Mouse (Mus musculus): ENCODE results near the gene Gtf2h2.
"Not testable (repeated sequence)": the region's sequence is repeated elsewhere in the genome, so short reads cannot be mapped to it uniquely, and the experiment has no call there.

The Gtf2h2 gene

GRCm38 (mm10) chr13:100492061-100492787 is at the start of gene Gtf2h2:
TSS of gene Gtf2h2 (minus strand) at chr13:100492579.
- DNase-seq (ENCODE audit: low read depth, low spot score), result peak; percentile 91

DNA sequence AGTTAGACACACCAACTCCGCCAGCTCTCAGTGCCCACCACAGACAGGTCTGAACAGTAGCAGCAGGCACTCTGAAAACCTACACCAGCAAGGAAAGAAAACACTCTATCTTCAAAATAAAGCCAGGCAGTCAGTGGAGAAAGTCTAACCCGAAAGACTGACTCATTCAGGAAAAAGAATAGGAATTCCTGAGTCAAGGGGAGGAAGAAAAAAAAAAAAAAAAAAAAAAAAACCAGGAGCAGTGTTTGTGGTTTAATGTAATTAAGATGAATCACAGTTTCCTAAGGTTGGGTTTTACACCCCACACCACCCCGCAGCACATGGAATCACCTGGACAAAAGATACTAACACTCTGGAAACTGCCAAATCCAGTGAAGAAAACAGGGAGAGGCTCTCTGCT is 43.8 kb upstream of the Gtf2h2 start:
- no peak for DNase-seq (ENCODE audit: low read depth, low spot score)

- DNase-seq (ENCODE audit: low read depth, low spot score), result no peak
Observed at GRCm38 (mm10) chr13:100532788-100533365, 40.5 kb upstream of the Gtf2h2 start.

DNA sequence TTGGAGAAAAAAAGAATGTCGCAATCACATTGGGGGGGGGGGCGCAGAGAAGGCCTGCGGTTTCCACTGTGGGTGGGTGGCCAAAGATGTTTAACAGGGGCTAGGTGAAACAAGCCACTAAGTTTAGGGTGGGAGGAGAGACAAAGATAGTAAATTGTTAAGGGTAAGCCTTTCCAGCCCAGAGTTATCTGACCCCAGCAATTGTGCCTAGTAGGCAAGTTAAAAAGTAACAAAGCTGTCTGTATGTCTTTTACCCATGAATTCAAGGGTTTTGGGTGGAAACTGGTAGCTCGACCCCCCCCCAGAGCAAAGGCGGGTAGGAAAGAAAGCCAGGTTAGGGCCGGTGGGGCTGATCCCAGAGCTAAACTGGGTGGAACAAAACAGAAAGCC is 34.3 kb upstream of the Gtf2h2 start:
- DNase-seq (ENCODE audit: low read depth, low spot score), result no peak

GRCm38 (mm10) chr13:100525935-100526648 is 33.7 kb upstream of the Gtf2h2 start:
- no peak for DNase-seq (ENCODE audit: low read depth, low spot score)

DNA sequence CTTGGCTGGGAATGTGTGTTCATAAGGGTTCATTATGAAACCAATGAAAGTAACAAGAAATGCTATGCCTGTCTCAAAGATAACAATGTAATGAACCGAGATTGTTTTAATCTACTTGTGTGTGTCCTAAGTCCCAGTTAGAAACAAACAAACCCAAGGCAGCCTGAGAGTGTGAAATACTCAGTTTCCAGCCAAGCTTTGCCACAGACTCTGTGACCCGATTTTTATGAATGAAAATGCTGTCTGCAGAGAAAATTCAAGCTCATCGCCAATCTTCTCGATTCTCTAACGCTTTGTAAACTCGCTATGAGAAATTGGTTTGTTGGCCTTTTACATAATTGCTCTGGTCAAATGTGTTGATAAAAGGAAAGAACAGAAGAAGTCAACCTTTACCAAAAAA is 32.5 kb upstream of the Gtf2h2 start:
- DNase-seq (ENCODE audit: low read depth, low spot score), result no peak

DNA sequence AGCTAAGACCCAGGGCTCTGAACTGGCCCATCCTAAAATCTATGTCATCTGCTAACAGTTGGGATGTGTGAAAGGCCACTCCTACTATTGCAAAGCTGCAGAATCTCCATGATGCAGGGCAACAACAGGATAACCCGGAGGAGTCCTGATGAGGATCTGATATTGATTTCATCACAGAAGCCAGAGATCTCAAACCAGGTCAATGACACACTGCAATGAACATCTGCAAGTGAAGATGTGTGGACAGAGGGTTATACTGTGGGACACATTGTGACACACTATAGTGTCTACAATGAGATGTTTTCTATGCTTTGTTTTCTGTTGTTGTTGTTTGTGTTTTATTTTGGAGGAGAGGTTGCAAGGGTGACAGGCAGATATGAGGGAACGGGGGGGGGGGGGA is 31.3 kb upstream of the Gtf2h2 start:
- no peak for DNase-seq (ENCODE audit: low read depth, low spot score)

- DNase-seq (ENCODE audit: low read depth, low spot score), result no peak
Observed at GRCm38 (mm10) chr13:100521724-100522591, 29.6 kb upstream of the Gtf2h2 start.

DNA sequence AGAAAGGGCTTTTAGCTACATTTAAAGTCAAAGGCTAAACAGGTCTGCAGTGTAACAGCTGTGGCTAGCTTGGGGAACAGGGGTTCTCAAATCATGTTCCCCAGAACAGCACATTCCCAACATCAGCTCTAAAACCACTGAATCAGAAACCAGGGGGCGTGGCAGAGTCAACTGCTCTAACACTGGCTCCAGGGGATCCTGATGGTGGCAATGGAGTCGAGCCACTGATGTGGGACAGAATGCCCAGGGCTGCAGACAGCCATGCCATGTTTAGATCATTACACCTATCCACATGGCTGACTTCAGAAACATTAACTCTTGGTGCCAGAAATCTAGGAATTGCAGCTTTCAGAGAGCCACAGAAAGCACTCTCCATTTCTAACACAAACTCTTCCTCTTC is 26.8 kb upstream of the Gtf2h2 start:
- no peak for DNase-seq (ENCODE audit: low read depth, low spot score)

DNA sequence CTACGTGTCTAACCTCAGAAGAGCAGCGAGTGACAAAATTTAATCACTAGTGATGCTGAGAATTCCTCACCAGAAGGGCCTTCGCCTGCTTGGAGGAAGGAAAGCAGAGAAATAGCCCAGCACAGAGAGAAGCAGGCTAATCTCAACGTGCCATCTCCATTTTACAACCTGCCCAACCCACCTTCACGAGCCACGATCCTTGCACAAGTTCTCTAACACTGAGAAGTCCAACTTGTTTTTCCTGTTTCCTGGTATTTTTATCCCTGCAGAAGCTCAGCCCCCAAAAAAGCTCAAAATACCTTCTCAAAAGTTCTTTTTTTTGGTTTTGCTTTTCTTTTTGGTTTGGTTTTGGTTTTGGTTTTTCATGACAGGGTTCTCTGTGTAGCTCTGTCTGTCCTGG is 25.8 kb upstream of the Gtf2h2 start:
- no peak for DNase-seq (ENCODE audit: low read depth, low spot score)

DNA sequence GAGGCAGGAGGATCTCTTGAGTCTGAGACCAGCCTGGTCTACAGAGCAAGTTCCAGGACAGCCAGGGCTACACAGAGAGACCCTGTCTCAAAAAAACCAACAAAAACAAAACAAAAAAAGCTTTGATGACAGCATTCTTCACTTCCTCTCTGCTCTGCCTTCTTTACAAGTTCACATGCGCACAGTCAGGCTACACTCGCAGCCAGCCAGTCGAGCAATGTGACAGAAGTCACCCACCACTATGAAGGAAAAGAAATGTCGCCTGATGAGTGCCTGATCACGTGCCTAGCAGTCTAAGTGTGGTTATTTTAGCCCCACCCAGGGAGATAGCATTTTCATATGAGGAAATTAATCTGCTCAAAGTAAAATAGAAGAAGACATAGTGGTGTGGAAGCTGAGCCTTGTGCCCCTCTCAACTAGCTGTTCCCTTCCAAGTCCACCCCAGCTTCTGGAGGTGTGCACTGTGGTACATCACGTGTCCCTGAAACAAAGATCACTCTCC is 25.3 kb upstream of the Gtf2h2 start:
- DNase-seq (ENCODE audit: low read depth, low spot score), result no peak

GRCm38 (mm10) chr13:100516213-100517105 is 24.1 kb upstream of the Gtf2h2 start:
- DNase-seq (ENCODE audit: low read depth, low spot score), result peak; percentile 56

- no peak for DNase-seq (ENCODE audit: low read depth, low spot score)
Observed at GRCm38 (mm10) chr13:100512792-100513191, 20.4 kb upstream of the Gtf2h2 start.

DNA sequence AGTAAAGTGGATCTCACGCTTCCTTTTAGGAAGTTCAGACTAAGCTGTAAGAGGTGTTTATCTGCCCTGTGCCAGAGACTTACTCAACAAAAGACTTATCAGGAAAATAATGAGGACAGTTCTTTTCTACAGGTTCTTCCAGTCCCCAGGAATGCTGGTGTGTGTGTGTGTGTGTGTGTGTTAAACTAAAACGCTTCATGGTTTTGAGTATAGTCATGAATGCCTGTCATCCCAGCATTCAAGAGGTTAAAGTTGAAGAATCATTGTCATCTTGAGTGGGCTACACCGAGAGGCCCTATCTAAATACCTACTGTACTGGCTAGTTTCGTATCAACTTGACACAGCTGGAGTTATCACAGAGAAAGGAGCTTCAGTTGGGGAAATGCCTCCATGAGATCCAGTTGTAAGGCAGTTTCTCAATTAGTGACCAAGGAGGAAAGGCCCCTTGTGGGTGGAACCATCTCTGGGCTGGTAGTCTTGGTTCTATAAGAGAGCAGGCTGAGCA is 19.5 kb upstream of the Gtf2h2 start:
- no peak for DNase-seq (ENCODE audit: low read depth, low spot score)

DNA sequence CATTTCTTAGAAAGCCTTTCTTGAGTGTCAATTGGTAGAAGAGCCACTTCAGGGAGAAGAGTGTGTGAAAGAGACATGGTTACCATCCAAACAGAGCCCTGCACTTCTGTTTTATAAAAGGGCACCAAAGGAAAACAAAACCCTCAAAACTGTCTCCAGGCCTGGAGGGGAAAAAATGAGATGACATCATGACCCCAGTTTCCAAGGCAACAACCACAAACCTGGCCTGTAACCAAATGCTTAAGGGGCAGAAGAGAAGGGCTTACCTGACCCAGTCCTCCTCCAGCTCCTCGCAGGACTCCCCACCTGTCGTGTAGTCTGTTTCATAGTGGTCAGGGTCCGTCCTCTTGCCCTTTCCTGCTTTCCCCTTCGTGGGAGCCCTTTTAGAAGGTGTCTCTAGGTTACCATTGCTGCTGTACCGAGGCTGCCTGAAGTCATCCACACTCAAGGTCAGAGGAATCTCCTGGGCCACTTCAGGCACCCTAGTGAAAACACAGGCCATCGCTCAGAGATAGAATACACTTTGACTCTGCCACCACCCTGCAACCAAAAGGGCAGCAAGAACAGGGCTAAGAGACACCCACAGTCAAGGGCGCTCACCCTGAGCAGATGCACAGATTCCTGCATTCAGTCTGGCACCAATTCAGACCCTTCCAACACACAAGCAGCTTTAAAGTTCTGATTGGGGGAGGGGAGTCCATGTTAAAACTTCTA is 18.9 kb upstream of the Gtf2h2 start:
- DNase-seq (ENCODE audit: low read depth, low spot score), result no peak

GRCm38 (mm10) chr13:100499625-100500024 is 7.2 kb upstream of the Gtf2h2 start:
- not testable (repeated sequence) for DNase-seq (ENCODE audit: low read depth, low spot score)

- no peak for DNase-seq (ENCODE audit: low read depth, low spot score)
Observed at GRCm38 (mm10) chr13:100495337-100495736, 3.0 kb upstream of the Gtf2h2 start.

GRCm38 (mm10) chr13:100494370-100494769 is 2.0 kb upstream of the Gtf2h2 start:
- DNase-seq (ENCODE audit: low read depth, low spot score), result not testable (repeated sequence)

DNA sequence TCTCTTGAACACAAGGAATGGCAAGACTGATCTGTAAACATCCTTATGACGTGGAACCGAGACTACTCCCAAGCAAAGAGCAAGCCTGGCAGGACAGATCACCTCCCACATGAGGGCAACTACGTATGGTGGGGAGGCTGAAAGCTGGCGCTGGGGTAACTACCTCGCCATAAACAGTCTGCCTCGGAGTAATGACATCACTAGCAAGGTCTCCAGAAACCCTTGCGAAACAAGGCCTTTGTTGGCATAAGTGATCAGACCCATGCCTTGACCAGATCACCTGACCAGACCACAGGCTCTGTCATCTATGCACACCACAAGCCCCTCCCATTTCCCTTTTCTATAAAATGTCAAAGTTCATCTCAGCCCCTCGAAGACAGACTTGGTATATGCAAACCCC is 934 bp upstream of the Gtf2h2 start:
- DNase-seq (ENCODE audit: low read depth, low spot score), result no peak

GRCm38 (mm10) chr13:100491623-100492022 is 756 bp downstream of the Gtf2h2 start:
- DNase-seq (ENCODE audit: low read depth, low spot score), result no peak
